Mouse (Mus musculus) thymus, adult 2 months (tissue): ENCODE data around the gene Bmpr2.

ENCODE experiments used
- CTCF ChIP-seq: fragments of 200-500 bp; IDR thresholded peaks from 2 replicates; pipeline ENCODE4 v1.5.1; 2012; ENCODE audit warnings: mild to moderate bottlenecking, control low read depth, low read length, moderate library complexity, borderline replicate concordance; ENCODE audit not compliant: control insufficient read depth, poor library complexity, insufficient read depth; ENCODE audit errors: extremely low read depth
- POLR2A ChIP-seq: fragments of 200-500 bp; IDR thresholded peaks from 2 replicates; pipeline ENCODE4 v1.6.1; 2012; ENCODE audit warnings: mild to moderate bottlenecking, low read length, control low read depth, moderate library complexity; ENCODE audit not compliant: control insufficient read depth, poor library complexity, insufficient read depth; ENCODE audit errors: extremely low read depth

DNA sequence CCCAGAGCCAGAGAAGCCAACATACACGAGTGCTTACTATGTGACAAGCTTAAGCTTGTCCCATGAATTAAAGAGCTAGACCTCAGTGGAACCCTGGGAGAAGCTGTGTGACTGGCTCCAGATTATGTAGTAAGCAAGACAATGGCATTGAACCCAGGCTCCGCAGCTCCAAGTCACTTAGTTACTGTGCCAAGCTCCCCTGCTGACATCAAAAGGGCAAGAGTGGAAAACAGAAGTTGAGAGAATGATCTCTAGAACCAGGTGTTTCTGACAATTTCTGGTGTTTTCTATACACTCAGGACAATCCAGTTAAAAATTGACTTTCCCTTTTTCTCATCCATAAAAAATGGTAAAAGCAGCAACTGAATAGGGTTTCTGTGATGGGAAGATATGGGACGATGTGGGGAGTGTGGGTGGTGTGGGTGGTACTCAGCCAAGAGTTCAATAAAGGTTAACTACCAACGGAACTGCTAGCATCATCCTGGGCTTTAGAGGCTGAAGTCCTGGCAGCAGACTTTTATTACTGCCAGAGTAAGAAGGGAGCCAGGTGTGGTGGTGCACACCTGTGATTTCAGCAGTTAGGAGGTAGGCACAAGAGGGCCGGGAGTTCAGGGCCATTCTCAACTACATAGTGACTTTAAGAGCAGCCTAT is 134.1 kb downstream of the Bmpr2 start:
- TF ChIP-seq POLR2A (no peak), CTCF (no peak)
